Mouse (Mus musculus): Measurements from ENCODE around the gene Amotl1.

Amotl1 gene

DNA sequence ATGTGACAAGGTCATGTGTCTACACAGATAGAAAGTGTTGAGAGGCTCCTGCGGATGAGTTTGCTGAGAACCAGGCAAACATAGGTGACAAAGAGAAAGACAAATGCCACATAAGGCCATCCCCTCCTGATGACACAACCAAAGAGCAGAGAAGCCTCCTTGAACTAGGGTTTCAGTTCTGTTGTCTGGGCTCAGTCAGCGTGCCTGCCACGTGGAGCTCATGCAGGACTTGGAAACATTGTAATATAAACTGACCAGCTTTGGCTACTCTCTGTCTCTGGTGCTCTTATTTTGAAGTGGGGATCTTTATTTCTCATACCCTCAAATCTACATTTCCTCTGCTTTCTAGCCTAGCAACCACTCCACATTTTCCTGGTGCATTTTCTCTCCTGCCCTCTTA, 8.6 kb downstream of the Amotl1 start:
- DNase-seq = no peak

DNA sequence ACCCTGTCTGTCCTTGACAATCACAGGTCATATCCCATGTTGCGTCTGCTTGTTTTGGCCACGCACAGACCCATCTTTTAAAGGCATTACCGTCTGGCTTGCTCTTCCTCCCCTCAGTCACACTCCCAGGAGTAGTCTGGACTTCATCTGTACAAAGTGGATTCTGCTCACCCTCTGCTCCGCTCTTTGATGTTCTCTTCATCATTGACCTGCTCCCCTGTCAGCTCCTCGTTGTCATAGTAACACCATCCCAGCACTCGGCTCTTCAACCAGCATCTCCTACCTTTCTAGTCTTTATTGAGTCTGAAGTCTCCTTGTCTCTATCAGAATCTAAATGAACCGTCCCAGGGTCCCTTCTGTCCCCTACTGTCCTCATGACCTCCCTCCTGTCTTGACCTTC, 9.3 kb downstream of the Amotl1 start:
- DNase-seq = no peak

DNA sequence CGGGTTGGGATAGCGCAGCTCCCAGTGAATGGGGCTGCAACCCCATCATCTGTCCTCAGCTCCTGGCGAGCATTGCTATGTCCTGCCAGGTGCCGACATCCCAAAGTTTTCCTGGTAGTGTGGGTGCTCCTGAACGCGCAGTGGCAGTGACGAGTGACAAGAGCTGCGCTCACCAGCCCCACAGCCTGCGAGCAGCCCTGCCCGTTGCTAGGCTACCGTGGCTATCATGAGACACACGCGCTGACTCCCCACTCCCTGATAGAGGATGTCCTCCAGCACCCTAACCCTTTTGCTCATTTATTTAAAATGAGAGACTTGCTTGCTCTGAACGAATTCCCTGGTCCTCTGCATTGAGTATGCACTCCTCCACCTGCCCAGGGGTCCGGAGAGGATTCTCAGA, 10.7 kb downstream of the Amotl1 start:
- DNase-seq = peak; percentile 32 to 48

DNA sequence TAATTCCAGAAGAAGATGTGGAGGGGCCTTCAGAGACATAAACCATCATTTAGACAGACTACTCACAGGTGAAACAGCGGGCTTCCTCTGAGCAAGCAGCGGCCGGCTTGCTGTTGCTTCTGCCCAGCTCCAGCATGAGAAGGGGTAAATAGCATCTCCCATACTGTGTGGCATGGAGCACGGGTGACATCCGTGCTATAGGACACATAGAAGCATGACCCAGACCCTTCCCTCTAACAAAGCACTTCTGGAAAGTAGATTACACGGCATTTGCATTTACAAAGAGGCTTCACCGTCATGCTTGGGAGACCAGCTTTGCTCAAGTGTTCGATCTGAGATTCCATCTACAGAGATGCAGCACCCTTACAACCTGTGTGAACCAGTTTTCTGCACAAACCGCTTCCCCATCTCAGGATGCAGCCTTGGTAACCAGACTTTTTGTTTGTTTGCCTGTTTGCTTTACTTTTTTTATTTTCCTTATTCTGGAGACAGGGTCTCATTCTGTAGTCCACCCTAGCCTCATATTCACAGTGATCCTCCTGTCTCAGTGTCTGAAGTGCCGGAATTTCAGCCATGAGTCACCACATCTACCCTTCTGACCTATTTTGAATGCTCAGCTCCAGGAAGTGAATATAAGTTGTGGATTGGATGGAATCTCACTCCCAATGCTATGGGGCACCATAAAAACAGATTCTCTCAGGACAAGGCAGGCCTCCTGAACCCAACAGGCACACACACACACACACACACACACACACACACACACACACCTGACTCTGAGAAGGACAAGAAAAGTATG, 12.3 kb downstream of the Amotl1 start:
- no peak for DNase-seq

DNA sequence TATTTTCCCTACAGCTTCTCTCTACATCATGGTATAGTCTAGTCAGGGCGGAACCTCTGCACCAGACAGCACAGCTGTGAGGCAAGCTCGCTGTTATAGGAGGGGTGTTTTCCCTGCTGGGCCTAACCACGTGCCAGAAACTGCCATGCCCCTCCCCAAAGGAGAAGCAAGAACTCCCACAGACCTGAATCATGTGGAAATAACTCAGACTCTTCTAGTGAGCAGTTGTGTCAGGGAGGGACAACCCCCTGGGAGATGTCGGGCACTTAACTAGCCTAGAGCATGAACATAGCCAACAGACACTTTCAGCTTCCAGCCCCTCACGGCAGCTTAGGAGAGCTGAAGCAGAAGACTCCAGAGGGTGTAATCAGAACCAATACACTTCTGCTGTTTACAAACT, 13.1 kb downstream of the Amotl1 start:
- no peak for DNase-seq

DNA sequence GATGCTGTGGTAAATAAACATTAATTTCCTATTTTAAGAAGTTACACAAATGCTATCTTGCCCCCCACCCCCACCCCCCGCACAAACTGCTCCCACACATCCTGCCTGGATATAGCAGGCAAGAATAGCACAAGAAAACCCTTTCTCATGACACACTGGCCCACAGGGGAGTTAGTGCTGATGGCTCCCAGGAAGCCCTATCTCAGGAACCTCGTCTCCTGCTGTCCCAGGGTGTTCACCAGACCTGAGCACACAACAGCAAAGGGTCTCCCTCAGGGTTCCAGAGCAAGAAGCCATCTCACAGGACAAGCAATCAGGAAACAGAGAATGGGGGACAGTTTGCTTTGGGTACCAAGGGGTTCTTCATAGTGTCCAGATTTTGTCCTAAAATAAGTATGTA, 17.3 kb downstream of the Amotl1 start:
- DNase-seq = no peak

DNA sequence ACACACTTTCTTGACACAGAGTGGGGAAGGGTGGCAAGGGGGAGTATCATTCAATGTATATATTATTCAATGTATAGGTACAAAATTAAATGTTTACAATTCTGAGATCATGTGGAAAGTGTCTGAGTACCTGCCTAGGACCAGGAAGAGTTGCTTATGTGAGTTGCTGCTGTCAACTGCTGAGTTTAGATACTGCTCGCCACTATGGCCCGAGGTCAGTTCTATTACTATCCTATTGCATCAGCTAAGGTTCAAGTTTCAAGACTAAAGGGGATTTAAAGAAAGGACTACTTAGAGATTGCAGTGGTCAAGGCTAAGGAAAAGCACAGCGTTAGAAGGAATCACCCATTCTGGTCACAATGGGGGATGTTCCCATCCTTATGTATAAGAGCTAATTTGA, 18.9 kb downstream of the Amotl1 start:
- DNase-seq = no peak

DNA sequence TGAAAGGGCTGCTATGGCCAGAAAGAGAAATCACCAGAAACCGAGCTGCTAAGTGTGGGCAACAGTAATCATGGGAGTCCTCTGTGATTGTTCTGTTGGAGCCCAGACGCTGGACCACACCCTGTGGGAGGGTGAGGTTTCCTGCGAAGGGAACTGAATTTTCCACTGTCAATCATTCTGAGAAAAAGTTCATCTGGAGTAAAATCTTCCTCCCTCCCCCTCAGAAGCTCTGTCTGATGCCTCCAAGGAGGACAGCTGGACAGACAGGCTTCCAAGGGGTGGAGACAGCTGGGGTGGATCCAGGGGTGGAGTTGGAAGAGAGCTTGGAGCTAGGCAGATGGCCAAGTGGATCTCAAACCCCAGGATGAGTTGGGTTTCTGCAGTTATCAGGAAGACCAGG, 19.8 kb downstream of the Amotl1 start:
- DNase-seq = no peak

DNA sequence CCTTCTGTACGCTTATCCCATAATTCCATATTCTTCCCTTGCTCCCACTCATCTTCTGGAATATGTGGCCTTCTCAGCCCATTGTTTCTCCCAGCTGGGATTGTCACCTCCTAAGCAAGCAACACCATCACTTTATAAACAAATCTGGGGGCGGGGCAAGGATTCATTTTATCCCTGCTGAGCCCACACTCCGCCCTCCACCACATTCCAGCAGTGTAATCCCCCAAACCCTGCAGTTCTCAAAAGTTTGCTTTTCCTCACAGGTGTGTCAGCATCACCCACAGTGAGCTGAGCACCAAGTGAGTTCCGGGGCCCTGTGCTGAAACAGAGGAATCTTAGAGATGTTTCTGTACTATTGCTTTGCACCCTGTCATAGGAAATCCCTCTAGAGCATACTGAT, 20.9 kb downstream of the Amotl1 start:
- no peak for DNase-seq

DNA sequence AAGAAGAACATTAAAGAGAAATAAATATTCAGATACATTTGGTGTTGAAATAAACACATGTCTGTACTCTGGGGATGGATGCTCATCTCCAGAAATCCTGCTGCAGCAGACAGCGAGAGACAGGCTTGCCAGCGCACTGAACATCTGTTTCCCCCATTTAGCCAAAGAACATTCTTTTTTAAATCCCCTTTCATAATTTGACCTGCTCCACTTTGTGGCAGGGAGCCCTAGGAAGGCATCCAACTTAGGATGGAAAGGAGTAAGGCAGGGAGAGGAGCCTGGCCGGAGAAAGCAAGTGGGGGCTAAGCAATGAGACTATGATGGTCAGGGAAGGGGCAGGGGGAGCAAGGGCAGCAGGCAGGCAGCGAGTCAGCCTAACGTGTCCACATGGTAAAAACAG, 21.6 kb downstream of the Amotl1 start:
- DNase-seq = no peak

DNA sequence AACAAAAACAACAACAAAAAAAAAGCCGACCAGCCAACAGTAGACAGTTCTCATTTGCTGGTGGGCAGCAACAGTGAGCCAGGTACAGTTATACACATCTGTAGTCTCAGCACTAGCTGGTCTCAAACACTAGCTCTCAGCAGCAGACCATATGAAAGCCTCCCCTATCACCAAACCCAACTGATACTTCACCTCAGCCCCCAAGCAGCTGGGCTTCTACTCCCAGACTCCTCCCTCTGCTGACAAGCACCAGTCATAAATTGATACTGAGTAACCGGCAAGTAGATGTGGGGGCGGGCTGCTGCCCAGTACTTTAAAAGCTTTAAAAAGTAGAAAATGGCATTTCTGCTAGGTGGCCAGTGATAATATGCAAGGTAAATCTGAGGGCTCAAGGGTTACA, 22.0 kb downstream of the Amotl1 start:
- DNase-seq = no peak

DNA sequence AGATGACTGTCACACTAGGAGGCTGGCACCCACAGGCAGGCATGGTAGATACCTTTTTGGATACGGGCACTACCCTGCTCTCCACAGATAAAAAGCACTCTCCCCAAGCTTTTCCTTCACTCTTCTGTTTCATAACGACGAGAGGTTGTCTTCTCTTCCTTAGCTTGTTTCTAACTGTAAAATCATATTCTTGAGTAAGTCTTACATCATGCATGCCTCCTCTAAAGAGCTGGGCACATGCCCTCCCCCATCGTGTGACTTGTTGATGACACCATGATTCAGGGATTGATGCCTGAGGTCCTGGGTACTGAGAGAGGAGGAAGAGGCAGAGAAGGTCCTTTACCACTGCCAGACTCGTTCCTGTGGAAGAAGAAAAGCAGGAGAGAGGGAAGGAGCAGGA, 24.7 kb downstream of the Amotl1 start:
- DNase-seq = no peak

DNA sequence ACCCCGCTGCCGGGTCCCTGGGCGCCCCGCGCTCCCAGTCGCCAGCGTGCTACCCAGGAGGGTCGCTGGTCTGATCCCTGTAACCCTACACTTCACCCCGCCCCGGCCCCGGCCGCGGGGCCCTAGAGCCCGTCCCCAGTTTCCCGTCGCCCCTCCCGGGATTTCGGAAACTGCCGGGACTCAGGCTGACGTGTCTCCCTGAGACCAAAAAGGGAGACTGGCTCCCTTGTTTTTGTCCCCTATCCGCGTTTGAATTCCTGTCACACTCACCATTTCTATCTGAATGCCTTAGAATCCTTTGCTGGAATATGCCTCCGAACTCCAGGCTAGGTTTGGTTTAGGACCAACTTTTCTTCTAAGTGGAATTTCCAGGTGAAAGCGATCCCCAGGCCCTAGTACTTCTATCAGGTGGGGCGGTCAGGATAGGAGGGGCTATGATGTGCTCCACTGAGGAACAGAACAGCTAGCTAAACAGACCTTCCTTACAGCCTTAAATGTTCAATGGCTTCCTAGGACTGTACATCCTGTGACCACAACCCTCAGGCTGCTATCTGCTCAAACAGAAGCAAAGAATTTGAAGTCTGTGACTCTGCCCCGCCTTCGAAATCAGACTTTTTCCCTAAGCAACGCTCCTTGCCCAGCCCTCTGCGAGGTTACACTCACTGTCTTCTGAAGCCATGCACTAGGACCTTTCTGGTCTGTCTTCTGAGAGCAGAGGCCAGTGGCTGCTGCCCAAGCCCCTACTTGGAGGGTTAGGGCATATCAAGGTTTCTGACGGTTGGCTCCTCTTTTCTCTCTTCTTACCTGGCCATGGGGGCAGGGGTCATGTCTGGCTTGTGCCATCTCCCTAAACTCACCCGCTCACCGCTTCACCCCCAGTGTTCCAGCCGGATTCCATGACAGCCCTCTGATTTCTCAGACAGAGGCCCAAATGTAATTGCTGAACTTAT, 29.6 kb downstream of the Amotl1 start:
- DNase-seq = peak; percentile 62 to 65

DNA sequence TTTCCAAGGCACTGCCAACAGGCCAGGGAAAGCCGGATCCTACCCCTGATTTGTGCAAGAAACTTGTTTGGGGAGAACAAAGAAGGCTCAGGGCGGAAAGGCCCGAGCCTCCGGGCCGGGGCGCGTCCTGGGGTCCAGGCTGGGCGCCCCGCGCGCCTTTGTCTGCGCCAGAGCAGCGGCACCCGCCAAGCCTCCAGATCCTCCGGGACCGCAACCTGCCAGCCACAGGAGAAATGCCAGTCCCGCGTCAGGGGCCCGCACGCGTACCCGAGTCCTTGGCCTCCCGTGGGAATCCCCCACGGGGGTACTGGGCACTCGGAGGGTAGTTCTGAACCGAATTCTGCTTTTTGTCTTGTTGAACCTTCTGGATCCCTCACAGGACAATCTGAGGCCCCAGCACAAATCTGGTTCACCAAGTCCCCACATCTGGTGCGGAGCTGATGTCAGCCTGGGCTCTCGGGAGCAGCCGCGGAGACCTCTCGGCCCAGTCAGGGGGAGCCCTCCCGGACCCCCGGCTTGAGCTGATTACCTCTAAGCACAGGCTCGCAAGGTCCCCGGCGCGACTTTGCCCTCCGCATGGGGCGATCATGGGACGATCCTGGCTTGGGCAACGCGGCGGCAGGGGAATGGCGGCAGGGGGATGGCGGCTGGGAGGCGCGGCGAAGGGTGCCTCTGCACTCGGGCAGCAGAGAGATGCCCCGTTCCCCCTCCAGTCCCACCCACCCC, 30.5 kb downstream of the Amotl1 start:
- peak; percentile 59 to 66 for DNase-seq

DNA sequence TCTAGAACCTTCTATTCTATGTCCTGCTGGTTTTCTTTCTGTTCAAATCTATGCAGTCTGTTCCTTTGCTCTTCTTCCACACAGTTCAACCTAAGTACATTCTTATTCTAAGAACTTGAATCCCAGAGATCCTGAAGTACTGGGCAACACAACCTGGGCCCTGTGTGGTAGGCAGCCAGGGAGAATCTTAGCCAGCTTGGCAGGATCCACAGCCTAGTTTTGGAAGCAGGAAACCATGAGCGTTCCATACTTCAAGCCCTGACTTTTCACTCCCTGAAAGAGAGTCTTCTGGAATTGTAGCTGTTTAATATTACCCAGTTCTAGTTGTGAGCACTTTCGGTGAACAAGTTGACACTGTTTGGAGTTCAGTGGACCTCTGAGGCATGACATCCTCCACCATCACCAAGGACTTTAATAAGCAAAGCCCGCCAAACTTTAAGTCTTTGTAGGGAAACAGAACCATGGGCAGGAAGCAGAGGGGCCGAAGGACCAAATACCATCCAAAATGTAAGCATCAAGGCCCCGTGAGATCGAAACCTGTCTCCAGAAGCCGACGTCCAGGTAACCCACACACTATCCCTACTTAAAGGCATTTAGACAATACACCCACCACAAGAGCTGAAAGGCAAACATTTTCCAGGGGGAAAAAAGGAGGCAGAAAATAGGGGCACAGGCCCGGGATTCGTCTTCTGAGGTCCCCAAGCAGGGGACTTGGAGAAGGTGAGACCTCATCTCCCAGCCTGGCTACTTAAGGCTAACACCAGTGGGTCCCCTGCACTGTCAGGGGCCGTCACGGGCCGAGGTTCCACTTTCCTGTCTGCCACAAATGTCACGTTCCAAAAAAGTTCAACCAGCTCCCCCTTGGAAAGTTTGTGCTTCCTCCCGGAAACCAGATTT, 31.3 kb downstream of the Amotl1 start:
- DNase-seq = peak in 1 of 2 experiments; percentile 17

DNA sequence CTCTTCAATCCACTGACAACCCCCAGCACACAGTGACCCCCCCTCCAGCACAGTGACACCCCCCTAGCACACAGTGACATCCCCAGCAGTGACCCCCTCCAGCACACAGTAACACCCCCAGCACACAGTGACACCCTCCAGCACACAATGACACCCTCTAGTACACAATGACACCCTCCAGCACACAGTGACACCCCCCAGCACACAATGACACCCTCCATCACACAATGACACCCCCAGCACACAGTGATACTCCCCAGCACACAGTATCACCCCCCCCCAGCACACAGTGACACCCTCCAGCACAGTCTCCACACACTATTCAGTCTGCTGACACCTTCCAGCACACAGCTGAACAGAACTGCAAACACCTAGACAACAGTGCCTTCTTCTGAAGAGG, 32.3 kb downstream of the Amotl1 start:
- no peak for DNase-seq

DNA sequence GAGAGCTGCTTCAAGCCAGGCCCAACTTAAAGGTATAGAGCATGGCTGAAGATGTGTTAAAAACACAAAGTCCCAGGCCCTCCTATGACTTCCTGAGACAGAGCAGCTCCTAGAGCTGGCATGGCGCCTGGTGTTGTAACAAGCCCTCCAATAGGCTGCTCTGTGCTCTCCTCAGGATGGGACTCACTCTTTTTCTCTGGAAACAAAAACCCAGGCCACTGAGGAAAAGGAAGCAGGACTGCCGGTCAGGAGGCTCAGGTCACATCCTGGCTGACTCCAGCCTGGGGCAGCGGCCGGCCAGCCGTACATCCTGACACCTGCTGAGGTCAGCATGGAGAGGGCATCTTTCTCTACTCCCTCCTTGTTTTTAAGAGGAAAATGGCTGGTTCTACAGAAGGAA, 36.3 kb downstream of the Amotl1 start:
- DNase-seq = peak; percentile 36 to 56

DNA sequence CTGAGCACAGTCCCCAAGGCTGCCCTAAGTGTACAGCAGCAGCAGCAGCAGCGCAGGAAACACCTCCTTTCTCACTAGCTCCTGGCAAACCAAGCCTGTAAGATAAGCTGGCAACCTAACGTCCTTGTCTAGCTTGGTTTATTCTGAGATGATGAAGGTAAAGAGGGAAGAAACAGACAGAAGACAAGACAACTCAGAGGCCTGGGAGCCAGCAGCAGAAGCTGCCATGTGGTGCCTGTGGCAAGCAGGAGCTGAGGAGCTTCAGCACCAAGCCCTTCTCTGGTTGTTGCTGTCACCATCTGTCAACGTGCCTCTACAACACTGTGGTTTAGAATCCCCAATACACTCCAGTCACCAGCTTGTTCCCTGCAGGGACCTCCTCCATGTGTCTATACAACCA, 37.4 kb downstream of the Amotl1 start:
- peak in 1 of 2 experiments; percentile 11 for DNase-seq

DNA sequence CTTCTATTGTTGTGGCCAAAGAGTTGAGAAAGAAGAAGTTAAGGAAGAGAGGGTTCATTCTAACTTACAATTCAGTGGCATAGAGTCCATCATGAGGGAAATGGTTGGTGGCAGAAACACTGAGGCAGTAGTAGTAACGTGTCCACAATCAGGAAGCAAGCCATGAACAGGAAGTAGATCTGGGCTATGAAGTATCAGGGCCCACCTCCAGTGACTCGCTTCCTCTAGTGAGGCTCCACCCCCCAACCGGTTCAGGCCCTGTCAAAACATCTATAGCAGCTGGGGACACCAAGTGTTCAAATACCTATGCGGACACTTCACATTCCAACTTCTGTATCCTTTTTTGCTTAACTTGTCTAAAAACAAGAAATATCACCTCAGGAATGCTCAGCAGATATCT, 38.9 kb downstream of the Amotl1 start:
- DNase-seq = no peak

DNA sequence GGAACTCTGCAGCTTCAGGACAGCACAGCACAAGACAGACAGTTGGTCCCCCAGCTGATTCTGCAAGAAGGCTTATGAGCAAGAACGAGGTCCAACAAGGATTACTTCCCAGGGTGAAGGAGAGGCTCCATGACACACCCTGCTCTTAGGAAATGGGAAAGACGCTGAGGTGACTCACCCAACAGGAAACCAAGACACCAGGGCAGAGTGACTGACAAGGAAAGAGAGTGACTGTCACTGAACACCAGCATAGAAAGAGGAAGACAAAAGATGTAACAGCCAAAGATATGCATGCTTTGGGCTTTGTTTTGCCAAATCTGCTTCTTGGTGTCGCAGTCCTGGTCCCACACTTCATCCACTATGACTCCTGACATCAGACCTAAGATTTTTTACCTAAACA, 40.5 kb downstream of the Amotl1 start:
- no peak for DNase-seq

DNA sequence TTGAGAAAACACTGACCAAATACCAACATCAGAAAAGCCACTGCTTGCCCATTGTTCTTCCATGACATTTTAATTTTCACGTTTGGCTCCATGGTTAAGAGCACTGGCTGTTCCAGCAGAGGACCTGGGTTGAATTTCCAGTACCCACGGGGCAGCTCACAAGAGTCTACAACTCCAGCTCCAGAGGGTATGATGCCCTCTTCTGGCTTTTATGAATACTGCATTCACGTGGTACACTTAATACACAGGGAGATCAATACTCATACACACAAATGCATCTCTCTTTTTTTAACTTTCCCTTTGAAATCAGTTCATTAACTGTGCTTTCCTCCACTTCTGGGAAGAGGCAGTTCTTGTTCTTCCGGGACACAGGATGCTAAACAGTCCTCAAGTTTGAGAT, 41.4 kb downstream of the Amotl1 start:
- DNase-seq = no peak

DNA sequence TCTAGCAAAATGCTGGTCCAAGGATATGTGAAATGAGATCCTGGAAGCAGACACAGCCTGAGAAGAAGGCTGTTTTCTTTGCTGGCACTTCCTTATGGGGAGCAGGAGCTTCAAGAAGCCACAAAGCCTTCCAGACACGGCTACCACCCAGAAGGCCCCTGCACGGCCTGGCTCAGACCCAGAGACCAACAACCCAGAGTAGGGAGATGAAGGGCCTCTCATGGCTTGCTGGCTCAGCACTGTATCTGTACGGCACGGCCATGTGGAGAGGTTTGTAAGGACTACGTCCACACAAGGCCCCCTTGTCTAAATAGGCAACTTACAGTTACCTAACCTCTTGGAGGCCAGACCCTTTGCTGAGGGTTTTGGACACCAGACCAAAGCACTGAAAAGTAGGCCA, 45.1 kb downstream of the Amotl1 start:
- DNase-seq = no peak

Data from cerebellum, postnatal 10 days (tissue).